Mouse (Mus musculus): ENCODE data around the gene Gpr135. TPM values are rescaled to one million over a fixed set of nuclear protein-coding genes. Genes with fewer than 3 reads are reported as not detected.

Gene Gpr135
- 6.2 and 8.7 TPM in 2 replicates for polyA plus RNA-seq (2014; fragmentation: Nextera tagmentation; extraction: Ambion mirVana)

GRCm38 (mm10) chr12:72070327-72071269 is at the start of gene Gpr135:
Gene Gpr135, minus strand, starts transcription at chr12:72071125.
- peak within 1 kb of the TSS; percentile 83 for H3K9ac ChIP-seq (replicated peaks; ENCODE audit: low read depth, low read length)
- no peaks in the 10 kb centered on the region for H3K27me3 ChIP-seq (ENCODE audit: control insufficient read depth, insufficient read depth, low read length)
- under 1% methylated on average over 92 of the region's 94 CpGs for WGBS
- H3K27ac ChIP-seq (ENCODE audit: low read depth, low read length) = peak within 1 kb of the TSS; percentile 90
- peak within 1 kb of the TSS; percentile 89 for H3K4me2 ChIP-seq (ENCODE audit: low read depth, low read length)
- H3K9me3 ChIP-seq (ENCODE audit: control insufficient read depth, low read length) = no peaks in the 10 kb centered on the region
- H3K4me3 ChIP-seq (ENCODE audit: low read depth, low read length) = peak within 1 kb of the TSS; percentile 76
- peak; percentile 94 for ATAC-seq (ENCODE audit: low read depth)
- H3K4me1 ChIP-seq (ENCODE audit: control insufficient read depth, insufficient read depth, low read length) = no peaks in the 10 kb centered on the region; the same call in 1 of the 2 replicates
- no peaks in the 10 kb centered on the region for H3K36me3 ChIP-seq (ENCODE audit: control insufficient read depth, insufficient read depth, low read length)

- H3K9me3 ChIP-seq (ENCODE audit: control insufficient read depth, low read length) = no peaks in the 10 kb centered on the region
- 85% methylated on average over 21 of the region's 23 CpGs for WGBS
- no peaks in the 10 kb centered on the region for H3K27me3 ChIP-seq (ENCODE audit: control insufficient read depth, insufficient read depth, low read length)
- H3K36me3 ChIP-seq (ENCODE audit: control insufficient read depth, insufficient read depth, low read length) = no peaks in the 10 kb centered on the region
- no peak for ATAC-seq (ENCODE audit: low read depth)
- H3K4me2 ChIP-seq (ENCODE audit: low read depth, low read length) = no peak overlapping the region
- H3K4me1 ChIP-seq (ENCODE audit: control insufficient read depth, insufficient read depth, low read length) = no peaks in the 10 kb centered on the region
- H3K9ac ChIP-seq (replicated peaks; ENCODE audit: low read depth, low read length) = no peak overlapping the region
- H3K27ac ChIP-seq (ENCODE audit: low read depth, low read length) = no peak overlapping the region
- no peak overlapping the region for H3K4me3 ChIP-seq (ENCODE audit: low read depth, low read length)
These were observed 44.9 kb upstream of the Gpr135 start for GRCm38 (mm10) chr12:72115686-72116345.

DNA sequence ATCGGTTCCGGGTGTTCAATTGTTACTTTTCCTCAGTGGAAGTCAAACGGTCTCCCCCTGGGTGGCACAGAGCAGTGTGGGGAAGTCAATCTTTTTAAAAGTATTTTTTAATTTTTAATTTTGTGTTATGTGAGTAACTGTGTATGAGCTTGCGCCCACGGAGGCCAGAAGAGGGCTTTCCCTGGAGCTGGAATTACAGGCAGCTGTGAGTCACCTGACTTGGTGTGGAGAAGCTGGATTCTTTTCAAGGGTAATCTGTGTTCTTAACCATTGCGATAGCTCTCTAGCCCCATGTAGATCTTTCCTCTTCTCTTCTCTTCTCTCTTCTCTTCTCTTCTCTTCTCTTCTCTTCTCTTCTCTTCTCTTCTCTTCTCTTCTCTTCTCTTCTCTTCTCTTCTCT is 44.2 kb upstream of the Gpr135 start:
- no peak overlapping the region for H3K4me3 ChIP-seq (ENCODE audit: low read depth, low read length)
- H3K4me1 ChIP-seq (ENCODE audit: control insufficient read depth, insufficient read depth, low read length) = no peaks in the 10 kb centered on the region
- no peaks in the 10 kb centered on the region for H3K36me3 ChIP-seq (ENCODE audit: control insufficient read depth, insufficient read depth, low read length)
- WGBS = 81% methylated on average over 6 of the region's 6 CpGs
- no peak overlapping the region for H3K4me2 ChIP-seq (ENCODE audit: low read depth, low read length)
- no peak overlapping the region for H3K9ac ChIP-seq (replicated peaks; ENCODE audit: low read depth, low read length)
- no peaks in the 10 kb centered on the region for H3K27me3 ChIP-seq (ENCODE audit: control insufficient read depth, insufficient read depth, low read length)
- H3K27ac ChIP-seq (ENCODE audit: low read depth, low read length) = no peak overlapping the region
- ATAC-seq (ENCODE audit: low read depth) = no peak
- no peaks in the 10 kb centered on the region for H3K9me3 ChIP-seq (ENCODE audit: control insufficient read depth, low read length)

- H3K4me2 ChIP-seq (ENCODE audit: low read depth, low read length) = no peak overlapping the region
- H3K9ac ChIP-seq (replicated peaks; ENCODE audit: low read depth, low read length) = no peak overlapping the region
- no peaks in the 10 kb centered on the region for H3K9me3 ChIP-seq (ENCODE audit: control insufficient read depth, low read length)
- no peaks in the 10 kb centered on the region for H3K27me3 ChIP-seq (ENCODE audit: control insufficient read depth, insufficient read depth, low read length)
- H3K4me1 ChIP-seq (ENCODE audit: control insufficient read depth, insufficient read depth, low read length) = no peaks in the 10 kb centered on the region
- WGBS = 29% methylated on average over 14 of the region's 14 CpGs
- no peak overlapping the region for H3K27ac ChIP-seq (ENCODE audit: low read depth, low read length)
- peaks cover 13% of the 10 kb centered on the region for H3K36me3 ChIP-seq (ENCODE audit: control insufficient read depth, insufficient read depth, low read length)
- H3K4me3 ChIP-seq (ENCODE audit: low read depth, low read length) = no peak overlapping the region
- peak; percentile 65 for ATAC-seq (ENCODE audit: low read depth)
These were observed 33.8 kb upstream of the Gpr135 start for GRCm38 (mm10) chr12:72104525-72105281.

DNA sequence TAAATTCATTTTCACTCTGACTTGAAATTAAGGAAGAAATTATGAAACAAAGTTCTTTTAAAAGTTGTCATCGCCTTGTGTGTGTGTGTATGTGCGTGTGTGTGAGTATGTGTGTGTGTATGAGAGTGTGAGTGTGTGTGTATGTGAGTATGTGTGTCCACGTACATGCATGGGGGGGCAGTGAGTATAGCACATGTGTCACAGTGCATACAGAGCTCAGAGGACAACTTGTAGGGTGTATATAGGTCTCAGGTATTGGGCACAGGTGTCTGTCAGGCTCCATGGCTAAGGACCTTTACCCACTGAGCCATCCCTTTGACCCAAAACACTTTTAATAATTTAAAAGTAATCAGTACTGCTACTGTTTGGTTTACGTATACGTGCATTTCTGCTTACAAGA is 33.1 kb upstream of the Gpr135 start:
- no peak overlapping the region for H3K27ac ChIP-seq (ENCODE audit: low read depth, low read length)
- peak; percentile 34; the same call in 1 of the 2 replicates for ATAC-seq (ENCODE audit: low read depth)
- H3K4me3 ChIP-seq (ENCODE audit: low read depth, low read length) = no peak overlapping the region

DNA sequence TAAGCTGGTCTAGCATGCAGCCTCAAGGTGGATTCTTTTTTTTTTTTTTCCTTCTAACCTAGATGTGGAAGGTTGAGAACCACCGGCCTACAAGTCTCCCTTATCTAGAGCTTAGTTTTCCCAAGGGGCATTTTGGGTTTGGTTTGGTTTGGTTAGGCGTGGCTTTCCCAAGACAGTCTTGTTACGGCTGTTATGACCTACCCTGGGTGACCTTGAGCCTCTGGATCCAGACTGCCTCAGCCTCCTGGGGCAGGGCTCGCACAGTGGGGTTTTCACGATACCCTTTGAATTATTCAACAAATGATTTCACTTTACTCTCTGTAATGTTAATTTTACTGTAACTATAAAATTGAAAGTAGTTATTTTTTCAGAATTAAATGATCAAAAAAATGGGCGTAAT is 31.9 kb upstream of the Gpr135 start:
- H3K36me3 ChIP-seq (ENCODE audit: control insufficient read depth, insufficient read depth, low read length) = peaks cover 19% of the 10 kb centered on the region
- no peak overlapping the region for H3K4me2 ChIP-seq (ENCODE audit: low read depth, low read length)
- no peak overlapping the region for H3K4me3 ChIP-seq (ENCODE audit: low read depth, low read length)
- no peak overlapping the region for H3K27ac ChIP-seq (ENCODE audit: low read depth, low read length)
- H3K9me3 ChIP-seq (ENCODE audit: control insufficient read depth, low read length) = no peaks in the 10 kb centered on the region
- WGBS = 80% methylated on average over 6 of the region's 6 CpGs
- no peaks in the 10 kb centered on the region for H3K4me1 ChIP-seq (ENCODE audit: control insufficient read depth, insufficient read depth, low read length)
- ATAC-seq (ENCODE audit: low read depth) = no peak
- H3K27me3 ChIP-seq (ENCODE audit: control insufficient read depth, insufficient read depth, low read length) = no peaks in the 10 kb centered on the region
- no peak overlapping the region for H3K9ac ChIP-seq (replicated peaks; ENCODE audit: low read depth, low read length)

More for the DNA sequence above, 33.1 kb upstream of the Gpr135 start:
- no peaks in the 10 kb centered on the region for H3K9me3 ChIP-seq (ENCODE audit: control insufficient read depth, low read length)
- whole genome bisulfite sequencing = 92% methylated on average over 5 of the region's 5 CpGs
- H3K9ac ChIP-seq (replicated peaks; ENCODE audit: low read depth, low read length) = no peak overlapping the region
- no peaks in the 10 kb centered on the region for H3K27me3 ChIP-seq (ENCODE audit: control insufficient read depth, insufficient read depth, low read length)
- H3K4me2 ChIP-seq (ENCODE audit: low read depth, low read length) = no peak overlapping the region
- peaks cover 13% of the 10 kb centered on the region for H3K36me3 ChIP-seq (ENCODE audit: control insufficient read depth, insufficient read depth, low read length)
- H3K4me1 ChIP-seq (ENCODE audit: control insufficient read depth, insufficient read depth, low read length) = no peaks in the 10 kb centered on the region

DNA sequence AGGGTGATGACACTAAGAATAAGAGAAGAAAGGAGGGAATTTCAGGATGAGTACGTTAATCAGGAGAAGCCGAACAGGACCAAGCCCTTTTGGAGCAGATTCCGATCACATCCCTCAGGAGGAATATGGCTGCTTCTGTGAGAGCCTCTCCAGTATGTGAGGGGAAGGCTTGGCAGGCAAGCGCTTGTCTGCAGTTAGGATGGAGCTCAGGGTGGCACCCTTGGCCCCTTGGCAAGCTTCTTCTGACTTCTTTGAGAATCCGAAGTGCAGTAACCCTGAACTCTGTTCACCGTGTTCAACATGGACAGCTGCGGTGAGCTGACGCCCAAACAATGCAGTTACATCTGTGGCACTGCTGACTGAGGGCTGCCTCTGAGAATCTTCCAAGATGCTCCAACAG is 26.0 kb upstream of the Gpr135 start:
- Histone ChIP-seq H3K4me3 (ENCODE audit: low read depth, low read length) (no peak overlapping the region), H3K9me3 (ENCODE audit: control insufficient read depth, low read length) (no peaks in the 10 kb centered on the region), H3K36me3 (ENCODE audit: control insufficient read depth, insufficient read depth, low read length) (peaks cover 67% of the 10 kb centered on the region), H3K4me1 (ENCODE audit: control insufficient read depth, insufficient read depth, low read length) (no peaks in the 10 kb centered on the region), H3K9ac (replicated peaks; ENCODE audit: low read depth, low read length) (no peak overlapping the region), H3K4me2 (ENCODE audit: low read depth, low read length) (no peak overlapping the region), H3K27me3 (ENCODE audit: control insufficient read depth, insufficient read depth, low read length) (no peaks in the 10 kb centered on the region), H3K27ac (ENCODE audit: low read depth, low read length) (no peak overlapping the region)
- 97% methylated on average over 8 of the region's 8 CpGs for WGBS
- no peak for ATAC-seq (ENCODE audit: low read depth)

DNA sequence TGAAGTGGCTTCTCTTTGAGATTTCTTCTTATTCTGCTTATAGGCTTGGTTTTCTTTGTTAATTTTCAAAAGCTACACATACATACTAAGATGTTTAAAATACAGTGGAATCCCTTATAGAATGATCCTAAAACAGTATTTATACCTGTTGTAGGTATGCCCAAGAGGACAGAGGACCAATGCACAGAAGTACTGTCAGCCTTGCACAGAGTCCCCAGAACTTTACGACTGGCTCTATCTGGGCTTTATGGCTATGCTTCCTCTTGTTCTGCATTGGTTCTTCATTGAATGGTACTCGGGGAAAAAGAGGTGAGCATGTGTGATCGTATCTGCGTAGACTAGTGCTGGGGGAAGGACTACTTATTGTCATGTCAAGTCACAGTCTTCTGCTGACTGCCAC is 18.9 kb upstream of the Gpr135 start:
- 74% methylated on average over 4 of the region's 4 CpGs for WGBS
- no peak for ATAC-seq (ENCODE audit: low read depth)

More for the DNA sequence above, 18.9 kb upstream of the Gpr135 start:
- Histone ChIP-seq H3K9me3 (ENCODE audit: control insufficient read depth, low read length) (no peaks in the 10 kb centered on the region), H3K36me3 (ENCODE audit: control insufficient read depth, insufficient read depth, low read length) (peaks cover 28% of the 10 kb centered on the region), H3K4me1 (ENCODE audit: control insufficient read depth, insufficient read depth, low read length) (peaks cover 17% of the 10 kb centered on the region), H3K27me3 (ENCODE audit: control insufficient read depth, insufficient read depth, low read length) (no peaks in the 10 kb centered on the region), H3K9ac (replicated peaks; ENCODE audit: low read depth, low read length) (no peak overlapping the region), H3K27ac (ENCODE audit: low read depth, low read length) (no peak overlapping the region), H3K4me2 (ENCODE audit: low read depth, low read length) (no peak overlapping the region), H3K4me3 (ENCODE audit: low read depth, low read length) (no peak overlapping the region)

All from neural tube, embryonic 14.5 days (tissue).